Mouse (Mus musculus): ENCODE measurements at regions not wholly inside any gene's neighbourhood (a gene's known extent, or its start where the extent isn't known, plus 50 kb on each side); places are given as distances from the start of the nearest gene placed in this dataset.

- no peak for TF ChIP-seq CTCF (IDR thresholded peaks at IDR 0.05 in 2 of 3, conservative IDR thresholded peaks at IDR 0.05 in 1 of 3; ENCODE audit: control insufficient read depth in 1 of 3, insufficient read depth in 1 of 3, low read depth in 2 of 3, low read length in 3 of 3, poor library complexity in 1 of 3, severe bottlenecking in 1 of 3)
- no peak for TF ChIP-seq GATA1 (IDR thresholded peaks at IDR 0.05; ENCODE audit: low read depth, low read length)
- no peak for TF ChIP-seq EP300 (IDR thresholded peaks at IDR 0.05; ENCODE audit: low read depth in 1 of 2, low read length in 2 of 2)
- TF ChIP-seq MYC (IDR thresholded peaks at IDR 0.05; ENCODE audit: low read depth, low read length) = no peak
- TF ChIP-seq POLR2A (IDR thresholded peaks at IDR 0.05; ENCODE audit: control insufficient read depth in 1 of 2, insufficient read depth in 1 of 2, low read depth in 1 of 2, low read length in 2 of 2, poor library complexity in 1 of 2) = no peak
- no peak for TF ChIP-seq TBP (IDR thresholded peaks at IDR 0.05; ENCODE audit: low read depth, low read length)
- TF ChIP-seq NRF1 (IDR thresholded peaks at IDR 0.05; ENCODE audit: insufficient read depth, low read depth, low read length, poor library complexity, severe bottlenecking) = no peak
- no peak for TF ChIP-seq ZMIZ1 (IDR thresholded peaks at IDR 0.05; ENCODE audit: low read depth, low read length)
- no peak for TF ChIP-seq SMC3 (IDR thresholded peaks at IDR 0.05; ENCODE audit: low read depth, low read length)
- no peak for TF ChIP-seq MAFK (IDR thresholded peaks at IDR 0.05; ENCODE audit: borderline replicate concordance, low read depth, low read length)
- no peak for TF ChIP-seq USF1 (IDR thresholded peaks at IDR 0.05; ENCODE audit: low read depth, low read length)
- no peak for TF ChIP-seq SIN3A (IDR thresholded peaks at IDR 0.05; ENCODE audit: low read length)
- TF ChIP-seq RAD21 (IDR thresholded peaks at IDR 0.05; ENCODE audit: low read depth, low read length) = no peak
- no peak for TF ChIP-seq TCF12 (IDR thresholded peaks at IDR 0.05; ENCODE audit: low read depth, low read length)
Observed at GRCm38 (mm10) chr2:28326682-28327081, 119.9 kb upstream of the Ppp1r26 start.
